Mouse (Mus musculus): ENCODE results near the gene Ap1b1.
A peak's percentile ranks its signal among the peaks of the same experiment; 100 is the strongest.

Gene Ap1b1

GRCm38 (mm10) chr11:4984799-4985198 is 1.8 kb upstream of the Ap1b1 start:
- DNase-seq (ENCODE audit: low read depth), result no peak

GRCm38 (mm10) chr11:4987487-4987852 is 846 bp downstream of the Ap1b1 start:
- no peak for DNase-seq (ENCODE audit: low read depth)

- no peak for DNase-seq (ENCODE audit: low read depth)
These were observed 2.6 kb downstream of the Ap1b1 start for GRCm38 (mm10) chr11:4989187-4989586.

GRCm38 (mm10) chr11:4992471-4992870 is 5.8 kb downstream of the Ap1b1 start:
- DNase-seq (ENCODE audit: low read depth), result no peak

- DNase-seq (ENCODE audit: low read depth), result no peak
These were observed 9.1 kb downstream of the Ap1b1 start for GRCm38 (mm10) chr11:4995676-4996075.

- DNase-seq (ENCODE audit: low read depth), result no peak
These were observed 10.1 kb downstream of the Ap1b1 start for GRCm38 (mm10) chr11:4996621-4997199.

GRCm38 (mm10) chr11:4998352-4998751 is 11.7 kb downstream of the Ap1b1 start:
- DNase-seq (ENCODE audit: low read depth), result no peak

GRCm38 (mm10) chr11:4998762-4999161 is 12.1 kb downstream of the Ap1b1 start:
- no peak for DNase-seq (ENCODE audit: low read depth)

GRCm38 (mm10) chr11:5000241-5000640 is 13.6 kb downstream of the Ap1b1 start:
- DNase-seq (ENCODE audit: low read depth), result no peak

GRCm38 (mm10) chr11:5002826-5003225 is 16.2 kb downstream of the Ap1b1 start:
- no peak for DNase-seq (ENCODE audit: low read depth)

GRCm38 (mm10) chr11:5005528-5005927 is 18.9 kb downstream of the Ap1b1 start:
- DNase-seq (ENCODE audit: low read depth), result no peak

- no peak for DNase-seq (ENCODE audit: low read depth)
These were observed 20.6 kb downstream of the Ap1b1 start for GRCm38 (mm10) chr11:5007186-5007585.

GRCm38 (mm10) chr11:5008867-5009266 is 22.2 kb downstream of the Ap1b1 start:
- no peak for DNase-seq (ENCODE audit: low read depth)

- DNase-seq (ENCODE audit: low read depth), result peak; percentile 87
These were observed 22.9 kb downstream of the Ap1b1 start for GRCm38 (mm10) chr11:5009354-5010074.

- DNase-seq (ENCODE audit: low read depth), result peak; percentile 37
These were observed 23.6 kb downstream of the Ap1b1 start for GRCm38 (mm10) chr11:5010205-5010604.

- no peak for DNase-seq (ENCODE audit: low read depth)
These were observed 24.9 kb downstream of the Ap1b1 start for GRCm38 (mm10) chr11:5011480-5011879.

- DNase-seq (ENCODE audit: low read depth), result no peak
These were observed 25.6 kb downstream of the Ap1b1 start for GRCm38 (mm10) chr11:5012213-5012715.

GRCm38 (mm10) chr11:5015720-5016119 is 29.1 kb downstream of the Ap1b1 start:
- peak; percentile 82 for DNase-seq (ENCODE audit: low read depth)

- DNase-seq (ENCODE audit: low read depth), result peak; percentile 46
These were observed 29.7 kb downstream of the Ap1b1 start for GRCm38 (mm10) chr11:5016286-5016685.

- DNase-seq (ENCODE audit: low read depth), result no peak
These were observed 30.9 kb downstream of the Ap1b1 start for GRCm38 (mm10) chr11:5017506-5017905.

- DNase-seq (ENCODE audit: low read depth), result no peak
These were observed 38.5 kb downstream of the Ap1b1 start for GRCm38 (mm10) chr11:5025108-5025507.

GRCm38 (mm10) chr11:5028228-5028627 is 41.6 kb downstream of the Ap1b1 start:
- DNase-seq (ENCODE audit: low read depth), result no peak

GRCm38 (mm10) chr11:5032706-5033105 is 46.1 kb downstream of the Ap1b1 start:
- no peak for DNase-seq (ENCODE audit: low read depth)

GRCm38 (mm10) chr11:5033136-5033535 is 46.5 kb downstream of the Ap1b1 start:
- DNase-seq (ENCODE audit: low read depth), result no peak
